Mouse (Mus musculus): ENCODE results near the gene Yars. TPM values are rescaled to one million over a fixed set of nuclear protein-coding genes. Genes with fewer than 3 reads are reported as not detected.

Gene Yars
- total and polyA plus RNA-seq, 2 experiments from 2014 or later: 97.7 to 120 TPM

- Histone ChIP-seq H3K36me3 (ENCODE audit: insufficient read depth) (no peaks in the 10 kb centered on the region), H3K9me3 (ENCODE audit: low read length) (no peaks in the 10 kb centered on the region), H3K27me3 (ENCODE audit: insufficient read depth, low read length) (no peaks in the 10 kb centered on the region), H3K4me3 (ENCODE audit: low read depth, low read length) (no peak overlapping the region), H3K27ac (ENCODE audit: low read depth, low read length) (no peak overlapping the region), H3K4me2 (ENCODE audit: low read depth) (no peak overlapping the region), H3K4me1 (ENCODE audit: insufficient read depth) (no peaks in the 10 kb centered on the region; the same call in 1 of the 2 replicates), H3K9ac (no peak overlapping the region)
- no peak for DNase-seq
- WGBS: 83% methylated on average over 3 of the region's 3 CpGs
- no peak for TF ChIP-seq CTCF (IDR thresholded peaks at IDR 0.05; ENCODE audit: low read depth)
- no peak for ATAC-seq
These were observed 45.6 kb downstream of the Yars start for GRCm38 (mm10) chr4:129235147-129235546.

- Histone ChIP-seq H3K4me1 (ENCODE audit: insufficient read depth) (no peaks in the 10 kb centered on the region; the same call in 1 of the 2 replicates), H3K27ac (ENCODE audit: low read depth, low read length) (no peak overlapping the region), H3K9ac (no peak overlapping the region), H3K36me3 (ENCODE audit: insufficient read depth) (no peaks in the 10 kb centered on the region), H3K4me2 (ENCODE audit: low read depth) (no peak overlapping the region), H3K27me3 (ENCODE audit: insufficient read depth, low read length) (no peaks in the 10 kb centered on the region), H3K9me3 (ENCODE audit: low read length) (no peaks in the 10 kb centered on the region), H3K4me3 (ENCODE audit: low read depth, low read length) (no peak overlapping the region)
- DNase-seq: no peak
- no peak for TF ChIP-seq CTCF (IDR thresholded peaks at IDR 0.05; ENCODE audit: low read depth)
- WGBS: 87% methylated on average over 8 of the region's 8 CpGs
- no peak for ATAC-seq
These were observed 46.8 kb downstream of the Yars start for GRCm38 (mm10) chr4:129236236-129236813.

- TF ChIP-seq CTCF (IDR thresholded peaks at IDR 0.05; ENCODE audit: low read depth): no peak
- Histone ChIP-seq H3K27me3 (ENCODE audit: insufficient read depth, low read length) (no peaks in the 10 kb centered on the region), H3K4me1 (ENCODE audit: insufficient read depth) (no peaks in the 10 kb centered on the region; the same call in 1 of the 2 replicates), H3K9ac (peak overlapping the region; percentile 66), H3K36me3 (ENCODE audit: insufficient read depth) (no peaks in the 10 kb centered on the region), H3K4me2 (ENCODE audit: low read depth) (peak overlapping the region; percentile 96), H3K9me3 (ENCODE audit: low read length) (no peaks in the 10 kb centered on the region), H3K27ac (ENCODE audit: low read depth, low read length) (no peak overlapping the region), H3K4me3 (ENCODE audit: low read depth, low read length) (peak overlapping the region; percentile 77)
- ATAC-seq (peak; percentile 23; the same call in 1 of the 2 replicates), DNase-seq (no peak)
- 6% methylated on average over 21 of the region's 21 CpGs for WGBS
These were observed 48.4 kb downstream of the Yars start for GRCm38 (mm10) chr4:129237843-129238441.

GRCm38 (mm10) chr4:129238579-129239016 lies 49.0 kb downstream of the Yars start:
- Histone ChIP-seq H3K4me2 (ENCODE audit: low read depth) (peak overlapping the region; percentile 96), H3K36me3 (ENCODE audit: insufficient read depth) (no peaks in the 10 kb centered on the region), H3K4me1 (ENCODE audit: insufficient read depth) (no peaks in the 10 kb centered on the region; the same call in 1 of the 2 replicates), H3K27ac (ENCODE audit: low read depth, low read length) (no peak overlapping the region), H3K4me3 (ENCODE audit: low read depth, low read length) (peak overlapping the region; percentile 77), H3K9me3 (ENCODE audit: low read length) (no peaks in the 10 kb centered on the region), H3K9ac (peak overlapping the region; percentile 66), H3K27me3 (ENCODE audit: insufficient read depth, low read length) (no peaks in the 10 kb centered on the region)
- no peak for TF ChIP-seq CTCF (IDR thresholded peaks at IDR 0.05; ENCODE audit: low read depth)
- ATAC-seq (peak; percentile 59), DNase-seq (peak; percentile 55)
- WGBS: 2% methylated on average over 22 of the region's 23 CpGs

- H3K9me3 ChIP-seq (ENCODE audit: low read length): no peaks in the 10 kb centered on the region
- ATAC-seq: peak; percentile 76
- peak overlapping the region; percentile 77 for H3K4me3 ChIP-seq (ENCODE audit: low read depth, low read length)
- no peak overlapping the region for H3K27ac ChIP-seq (ENCODE audit: low read depth, low read length)
- H3K9ac ChIP-seq: peak overlapping the region; percentile 66
- H3K4me2 ChIP-seq (ENCODE audit: low read depth): peak overlapping the region; percentile 96
- TF ChIP-seq CTCF (IDR thresholded peaks at IDR 0.05; ENCODE audit: low read depth): no peak
- under 1% methylated on average over 21 of the region's 29 CpGs for WGBS
- no peaks in the 10 kb centered on the region for H3K27me3 ChIP-seq (ENCODE audit: insufficient read depth, low read length)
- H3K4me1 ChIP-seq (ENCODE audit: insufficient read depth): no peaks in the 10 kb centered on the region; the same call in 1 of the 2 replicates
- DNase-seq: peak; percentile 82
- no peaks in the 10 kb centered on the region for H3K36me3 ChIP-seq (ENCODE audit: insufficient read depth)
These were observed 49.5 kb downstream of the Yars start for GRCm38 (mm10) chr4:129239075-129239474.

GRCm38 (mm10) chr4:129241898-129242297 lies 52.3 kb downstream of the Yars start:
- DNase-seq: no peak
- H3K27ac ChIP-seq (ENCODE audit: low read depth, low read length): no peak overlapping the region
- peak; percentile 46 for ATAC-seq
- WGBS: 8% methylated on average over 7 of the region's 7 CpGs
- H3K9ac ChIP-seq: no peak overlapping the region
- TF ChIP-seq CTCF (IDR thresholded peaks at IDR 0.05; ENCODE audit: low read depth): no peak
- H3K4me3 ChIP-seq (ENCODE audit: low read depth, low read length): no peak overlapping the region
- H3K4me2 ChIP-seq (ENCODE audit: low read depth): no peak overlapping the region
- H3K4me1 ChIP-seq (ENCODE audit: insufficient read depth): no peaks in the 10 kb centered on the region; the same call in 1 of the 2 replicates
- H3K9me3 ChIP-seq (ENCODE audit: low read length): no peaks in the 10 kb centered on the region
- peaks cover 7% of the 10 kb centered on the region for H3K27me3 ChIP-seq (ENCODE audit: insufficient read depth, low read length)
- H3K36me3 ChIP-seq (ENCODE audit: insufficient read depth): no peaks in the 10 kb centered on the region

GRCm38 (mm10) chr4:129242327-129242726 lies 52.8 kb downstream of the Yars start:
- no peak for DNase-seq
- Histone ChIP-seq H3K27me3 (ENCODE audit: insufficient read depth, low read length) (peaks cover 11% of the 10 kb centered on the region), H3K4me1 (ENCODE audit: insufficient read depth) (no peaks in the 10 kb centered on the region; the same call in 1 of the 2 replicates), H3K36me3 (ENCODE audit: insufficient read depth) (no peaks in the 10 kb centered on the region), H3K4me3 (ENCODE audit: low read depth, low read length) (no peak overlapping the region), H3K4me2 (ENCODE audit: low read depth) (no peak overlapping the region), H3K9me3 (ENCODE audit: low read length) (no peaks in the 10 kb centered on the region), H3K27ac (ENCODE audit: low read depth, low read length) (no peak overlapping the region), H3K9ac (no peak overlapping the region)
- no peak for TF ChIP-seq CTCF (IDR thresholded peaks at IDR 0.05; ENCODE audit: low read depth)
- no peak for ATAC-seq
- WGBS: 34% methylated on average over 4 of the region's 4 CpGs

Measured in forebrain, postnatal 0 days (tissue).